Mouse (Mus musculus) CD4-positive naive resting alpha-beta T cell, adult 57 days (primary cell): Measurements from ENCODE around the gene Zc4h2. TPM values are rescaled to one million over a fixed set of nuclear protein-coding genes. Genes with fewer than 3 reads are reported as not detected.

ENCODE experiments used
- total RNA-seq: library from RNA; stranded (reverse); gene quantifications from one replicate; pipeline ENCODE4 v1.2.4, GENCODE M21; 2023

The Zc4h2 gene
- total RNA-seq, result 2.1 TPM

DNA sequence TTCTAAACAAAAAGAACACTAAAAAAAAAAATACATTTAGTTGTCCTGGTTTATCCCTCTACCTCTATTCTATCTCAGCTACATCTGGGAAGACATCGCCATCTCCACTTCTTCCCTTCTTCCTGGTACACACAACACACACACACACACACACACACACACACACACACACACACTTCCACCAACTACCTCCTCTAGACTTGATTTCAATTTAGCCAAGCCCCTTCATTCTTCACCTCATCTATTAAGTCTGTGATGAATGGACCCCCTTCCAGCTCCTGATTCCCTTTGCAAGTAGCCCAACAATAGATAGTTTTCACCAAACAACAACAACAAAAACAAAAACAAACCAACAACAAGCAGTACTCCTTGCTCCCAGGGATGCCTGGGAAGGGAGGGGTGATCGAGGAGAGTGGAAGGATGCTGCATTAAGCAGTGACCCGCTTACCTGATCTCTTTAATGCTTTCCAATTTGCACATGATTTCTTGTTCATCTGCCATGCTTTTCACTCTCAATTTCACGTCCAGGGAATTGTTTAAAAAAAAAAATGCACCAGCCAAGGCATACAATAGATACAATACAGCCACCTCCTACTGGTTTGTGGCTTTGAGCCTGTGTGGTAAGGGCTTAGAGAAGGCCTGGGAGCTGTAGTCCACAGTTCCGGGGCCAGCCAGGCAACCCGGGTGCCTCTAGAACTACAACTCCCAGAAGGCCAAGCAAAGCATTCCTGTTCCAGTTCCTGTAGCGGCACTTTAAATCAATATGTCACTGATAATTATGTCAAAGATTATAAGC lies at the start of gene Zc4h2:
Gene Zc4h2, minus strand, starts transcription at position 706 of the 796 bp plus-strand sequence.

Other genes starting within 250 kb of the Zc4h2 start
- 7.4 TPM for gene Amer1, start 213.6 kb downstream of the Zc4h2 start, total RNA-seq
- gene Asb12, start 100.5 kb downstream of the Zc4h2 start, total RNA-seq, result not detected
- gene Pfn5, start 100.4 kb downstream of the Zc4h2 start, total RNA-seq, result not detected
- 0.62 TPM for gene Zc3h12b, start 53.2 kb upstream of the Zc4h2 start, total RNA-seq